Mouse (Mus musculus) neural tube, embryonic 14.5 days (tissue): ENCODE results near the gene Slc27a3. TPM values are rescaled to one million over a fixed set of nuclear protein-coding genes. Genes with fewer than 3 reads are reported as not detected.
"Not testable (repeated sequence)": the region's sequence is repeated elsewhere in the genome, so short reads cannot be mapped to it uniquely, and the experiment has no call there.

Experiments used
- ATAC-seq: fragments of 200-750 bp; cut with Nextera tagmentation; 2 replicates; pipeline ENCODE4 v1.8.0; 2017; ENCODE audit warnings: low read depth, mild to moderate bottlenecking, moderate TSS enrichment, moderate library complexity
- H3K27ac ChIP-seq: fragments of 300-500 bp; sonication (generic); 2 replicates; pipeline ENCODE4 v1.5.1; 2014; ENCODE audit warnings: low read depth, mild to moderate bottlenecking, control low read depth, low read length, moderate library complexity, mixed read lengths
- H3K27me3 ChIP-seq: fragments of 300-500 bp; sonication (generic); 2 replicates; pipeline ENCODE4 v1.6.1; 2014; ENCODE audit warnings: low read length; ENCODE audit not compliant: control insufficient read depth, insufficient read depth
- H3K36me3 ChIP-seq: fragments of 300-500 bp; sonication (generic); 2 replicates; pipeline ENCODE4 v1.6.1; 2014; ENCODE audit warnings: low read length, mixed read lengths; ENCODE audit not compliant: control insufficient read depth, insufficient read depth
- H3K4me1 ChIP-seq: fragments of 300-500 bp; sonication (generic); 2 replicates; pipeline ENCODE4 v1.6.1; 2014; ENCODE audit warnings: low read length; ENCODE audit not compliant: control insufficient read depth, insufficient read depth
- H3K4me2 ChIP-seq: fragments of 300-500 bp; sonication (generic); 2 replicates; pipeline ENCODE4 v1.6.1; 2014; ENCODE audit warnings: mild to moderate bottlenecking, low read depth, low read length, control low read depth
- H3K4me3 ChIP-seq: fragments of 300-500 bp; sonication (generic); 2 replicates; pipeline ENCODE4 v1.5.1; 2014; ENCODE audit warnings: low read depth, low read length, control low read depth, mixed read lengths
- H3K9ac ChIP-seq: fragments of 300-500 bp; sonication (generic); replicated peaks from 2 replicates; pipeline ENCODE4 v1.6.1; 2014; ENCODE audit warnings: low read depth, mild to moderate bottlenecking, control low read depth, low read length, mixed read lengths
- H3K9me3 ChIP-seq: fragments of 300-500 bp; sonication (generic); 2 replicates; pipeline ENCODE4 v1.6.1; 2016; ENCODE audit warnings: low read length; ENCODE audit not compliant: control insufficient read depth
- WGBS: fragments of 180-500 bp; shearing (Covaris S2); extraction: QIAGEN DNeasy Blood & Tissue Kit; methylation state at CpG from one replicate; pipeline ENCODE4 v1.1.7; 2014; 5-methylcytosine and 5-hydroxymethylcytosine counted together
- polyA plus RNA-seq: library from polyadenylated mRNA; unstranded; fragments of >200 nt; fragmentation: Nextera tagmentation; extraction: Ambion mirVana; gene quantifications from 2 replicates; pipeline ENCODE4 v1.2.1, GENCODE M21; 2014

The Slc27a3 gene
- polyA plus RNA-seq, 1 experiment from 2014 or later = 21.7 TPM

DNA sequence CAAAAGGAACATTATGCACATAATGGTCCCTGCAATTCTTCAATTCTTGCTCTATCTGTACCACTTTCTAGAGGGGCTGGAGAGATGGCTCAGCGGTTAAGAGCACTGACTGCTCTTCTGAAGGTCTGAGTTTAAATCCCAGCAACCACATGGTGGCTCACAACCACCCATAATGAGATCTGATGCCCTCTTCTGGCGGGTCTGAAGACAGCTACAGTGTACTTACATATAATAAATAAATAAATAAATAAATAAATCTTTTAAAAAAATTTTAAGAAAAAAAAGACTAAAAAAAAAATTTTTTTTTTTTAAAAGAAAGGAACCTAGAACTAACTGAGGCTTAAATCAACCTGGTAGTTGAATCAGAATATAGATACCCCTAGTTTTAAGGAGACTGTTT, 46.9 kb downstream of the Slc27a3 start:
- H3K27me3 ChIP-seq, ATAC-seq, H3K9ac ChIP-seq, H3K27ac ChIP-seq, H3K4me2 ChIP-seq, H3K36me3 ChIP-seq, H3K4me3 ChIP-seq, H3K9me3 ChIP-seq, H3K4me1 ChIP-seq: not testable (repeated sequence)
- WGBS = 56% methylated on average over 2 of the region's 2 CpGs

DNA sequence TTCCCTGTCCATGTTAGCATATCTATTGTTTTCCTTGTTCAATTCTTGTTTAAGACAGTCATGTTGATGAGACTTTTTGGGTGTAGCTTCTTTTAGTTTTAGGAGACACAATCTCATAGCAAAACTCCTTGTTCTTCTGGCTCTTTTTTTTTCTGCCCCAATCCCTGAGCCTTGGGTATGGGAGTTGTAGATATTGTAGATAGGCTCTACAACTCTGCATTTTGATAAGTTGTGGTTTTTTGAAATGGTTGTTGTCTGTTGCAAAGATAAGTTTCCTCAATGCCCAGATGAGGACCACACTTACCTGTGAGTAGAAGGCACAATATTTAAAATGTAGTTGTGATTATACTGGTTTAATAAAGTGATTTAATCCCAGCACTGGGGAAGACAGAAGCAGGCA, 49.6 kb downstream of the Slc27a3 start:
- no peak overlapping the region for H3K27ac ChIP-seq
- no peaks in the 10 kb centered on the region for H3K27me3 ChIP-seq
- no peak overlapping the region for H3K9ac ChIP-seq
- no peaks in the 10 kb centered on the region for H3K9me3 ChIP-seq
- no peak overlapping the region for H3K4me3 ChIP-seq
- peaks cover 8% of the 10 kb centered on the region; the same call in 1 of the 2 replicates for H3K4me1 ChIP-seq
- H3K36me3 ChIP-seq = 0 out of 2 replicates have a peak, but pooled peaks cover 3% of the 10 kb centered on the region
- no peak for ATAC-seq
- H3K4me2 ChIP-seq = no peak overlapping the region

- no peak for ATAC-seq
- no peak overlapping the region for H3K9ac ChIP-seq
- no peak overlapping the region for H3K4me3 ChIP-seq
- WGBS = 47% methylated on average over 3 of the region's 3 CpGs
- no peak overlapping the region for H3K27ac ChIP-seq
- H3K36me3 ChIP-seq = 0 out of 2 replicates have a peak, but pooled peaks cover 3% of the 10 kb centered on the region
- no peak overlapping the region for H3K4me2 ChIP-seq
- H3K4me1 ChIP-seq = peaks cover 8% of the 10 kb centered on the region; the same call in 1 of the 2 replicates
- H3K9me3 ChIP-seq = no peaks in the 10 kb centered on the region
- H3K27me3 ChIP-seq = no peaks in the 10 kb centered on the region
Observed at GRCm38 (mm10) chr3:90338190-90338589, 51.5 kb downstream of the Slc27a3 start.

DNA sequence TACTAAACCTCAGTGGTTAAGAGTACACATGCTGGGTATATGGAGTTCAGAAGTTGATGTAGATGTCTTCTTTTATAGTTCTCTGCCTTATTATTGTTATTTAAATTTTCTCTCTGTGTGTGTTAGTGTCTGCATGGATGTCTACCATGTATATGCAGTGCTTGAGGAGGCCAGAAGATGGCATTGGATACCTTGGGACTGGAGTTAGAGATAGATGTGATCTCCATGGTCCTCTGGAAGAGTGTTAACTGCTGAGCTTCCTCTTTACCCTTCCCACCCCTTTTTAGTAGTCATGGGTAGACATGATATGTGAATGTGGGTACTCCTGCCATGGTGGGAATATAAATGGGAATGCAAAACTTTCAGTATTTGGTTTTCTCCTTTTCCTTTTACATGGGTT, 54.2 kb downstream of the Slc27a3 start:
- Histone ChIP-seq H3K27me3 (no peaks in the 10 kb centered on the region), H3K9me3 (no peaks in the 10 kb centered on the region), H3K36me3 (no peaks in the 10 kb centered on the region), H3K9ac (no peak overlapping the region), H3K4me2 (no peak overlapping the region), H3K27ac (no peak overlapping the region), H3K4me3 (no peak overlapping the region), H3K4me1 (peaks cover 8% of the 10 kb centered on the region; the same call in 1 of the 2 replicates)
- ATAC-seq = no peak

Other genes with a start within 250 kb of the Slc27a3 start
- gene Rps27, start 176.3 kb downstream of the Slc27a3 start, polyA plus RNA-seq = 896 and 936 TPM in 2 replicates
- 8.0 and 12.4 TPM in 2 replicates for gene Rab13, start 176.2 kb downstream of the Slc27a3 start, polyA plus RNA-seq
- gene Jtb, start 158.3 kb downstream of the Slc27a3 start, polyA plus RNA-seq = 98.9 and 102 TPM in 2 replicates
- gene Creb3l4, start 146.4 kb downstream of the Slc27a3 start, polyA plus RNA-seq = 1.3 and 2.4 TPM in 2 replicates
- gene Slc39a1, start 141.8 kb downstream of the Slc27a3 start, polyA plus RNA-seq = 41.2 and 46.0 TPM in 2 replicates
- gene Crtc2, start 135.8 kb downstream of the Slc27a3 start, polyA plus RNA-seq = 11.6 and 12.6 TPM in 2 replicates
- 7.3 and 8.5 TPM in 2 replicates for gene Dennd4b, start 124.8 kb downstream of the Slc27a3 start, polyA plus RNA-seq
- gene Gatad2b, start 96.8 kb downstream of the Slc27a3 start, polyA plus RNA-seq = 14.3 and 21.6 TPM in 2 replicates
- 30.1 and 35.2 TPM in 2 replicates for gene Ints3, start 43.7 kb upstream of the Slc27a3 start, polyA plus RNA-seq
- gene Npr1, start 75.9 kb upstream of the Slc27a3 start, polyA plus RNA-seq = 1.4 and 4.0 TPM in 2 replicates
- gene Ilf2, start 86.2 kb upstream of the Slc27a3 start, polyA plus RNA-seq = 262 and 269 TPM in 2 replicates
- 106 and 112 TPM in 2 replicates for gene Snapin, start 101.1 kb upstream of the Slc27a3 start, polyA plus RNA-seq
- gene Chtop, start 119.6 kb upstream of the Slc27a3 start, polyA plus RNA-seq = 116 and 123 TPM in 2 replicates
- gene S100a1, start 124.5 kb upstream of the Slc27a3 start, polyA plus RNA-seq = 15.8 and 18.6 TPM in 2 replicates
- 6.9 and 11.0 TPM in 2 replicates for gene S100a13, start 124.5 kb upstream of the Slc27a3 start, polyA plus RNA-seq
- not detected in 2 replicates for gene S100a14, start 136.9 kb upstream of the Slc27a3 start, polyA plus RNA-seq
- 22.5 and 33.3 TPM in 2 replicates for gene S100a16, start 147.3 kb upstream of the Slc27a3 start, polyA plus RNA-seq
- gene S100a3, start 170.6 kb upstream of the Slc27a3 start, polyA plus RNA-seq = 0.31 and 2.0 TPM in 2 replicates
- not detected in 2 replicates for gene S100a2, start 200.3 kb upstream of the Slc27a3 start, polyA plus RNA-seq
- not detected in 2 replicates for gene Gm42674, start 212.0 kb upstream of the Slc27a3 start, polyA plus RNA-seq
- 1.2 TPM in 1 of 2 replicates, not detected in the other for gene S100a4, start 213.8 kb upstream of the Slc27a3 start, polyA plus RNA-seq
- gene S100a5, start 218.6 kb upstream of the Slc27a3 start, polyA plus RNA-seq = not detected in 2 replicates
- 11.8 and 27.5 TPM in 2 replicates for gene S100a6, start 222.9 kb upstream of the Slc27a3 start, polyA plus RNA-seq